Mouse (Mus musculus) CD4-positive helper T cell, adult 2 months (primary cell): ENCODE measurements around the gene Ikzf3.

Source experiments
- DNase-seq: peaks from one replicate; pipeline ENCODE4 v3.0.0-alpha.2; 2012; ENCODE audit warnings: low read depth, missing footprints, low spot score

Gene Ikzf3

DNA sequence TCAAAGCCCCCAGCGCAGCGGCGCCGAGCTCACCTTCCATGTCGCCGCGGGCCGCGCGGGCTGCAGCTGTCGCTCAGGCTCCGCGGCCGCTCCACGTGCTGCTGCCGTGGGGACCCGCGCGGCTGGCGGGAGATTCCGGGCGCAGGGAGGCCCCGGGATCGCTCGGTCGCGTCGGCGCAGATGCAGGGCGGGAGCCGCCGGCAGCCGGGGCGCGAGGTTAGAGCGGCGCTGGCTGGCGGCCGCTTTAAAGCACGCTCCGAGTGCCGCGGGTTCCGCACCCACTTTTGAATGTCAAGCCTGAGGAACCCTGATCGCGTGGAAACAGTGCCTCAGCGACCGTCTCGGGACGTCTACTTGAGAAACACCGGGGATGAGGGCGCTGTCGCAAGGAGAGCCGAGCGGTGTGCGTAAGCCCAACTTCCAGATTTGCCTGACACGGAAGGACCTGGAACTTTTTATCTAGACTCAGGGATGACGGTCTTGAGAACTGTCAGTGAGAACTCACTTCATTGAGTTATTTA lies at the start of gene Ikzf3:
TSS of gene Ikzf3 (minus strand) at position 321 of the 521 bp plus-strand sequence.
- DNase-seq = peak; percentile 81

DNA sequence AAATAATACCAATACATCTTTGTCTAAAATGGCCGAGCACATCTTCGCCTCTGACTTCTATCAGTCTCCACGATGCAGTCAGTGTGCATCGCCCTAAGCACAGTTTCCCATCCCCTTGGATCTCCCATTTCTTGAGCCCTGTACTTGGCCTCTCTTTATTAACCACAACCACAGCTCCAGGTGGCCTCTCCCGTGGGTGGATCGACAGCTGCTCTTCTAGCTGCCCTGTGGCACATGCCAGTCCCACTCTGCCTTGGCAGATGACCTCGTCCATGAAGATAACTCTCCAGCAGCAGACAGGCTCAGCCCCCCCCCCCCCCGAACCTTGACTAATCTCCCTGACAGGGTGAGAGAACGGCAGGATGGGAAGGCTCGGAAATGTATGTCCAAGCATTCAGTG lies 49.6 kb upstream of the Ikzf3 start:
- no peak for DNase-seq

DNA sequence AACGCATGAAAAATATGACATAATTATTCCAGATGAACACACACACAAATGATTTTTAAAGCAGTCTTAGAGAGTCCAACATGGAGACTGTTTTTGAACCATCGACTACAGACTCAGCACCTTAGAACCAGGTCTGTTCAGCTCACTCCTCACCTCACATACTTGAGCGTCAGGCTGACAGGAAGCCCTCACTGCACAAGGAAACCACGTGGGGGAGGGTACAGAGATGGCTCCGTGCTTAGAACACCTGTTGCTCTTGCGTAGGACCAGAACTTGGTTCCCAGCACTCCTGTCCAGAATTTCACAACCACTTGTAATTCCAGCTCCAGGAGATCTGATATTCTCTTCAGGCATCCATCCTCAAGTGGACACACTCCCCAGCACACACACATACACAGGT lies 49.2 kb upstream of the Ikzf3 start:
- DNase-seq = peak; percentile 58

DNA sequence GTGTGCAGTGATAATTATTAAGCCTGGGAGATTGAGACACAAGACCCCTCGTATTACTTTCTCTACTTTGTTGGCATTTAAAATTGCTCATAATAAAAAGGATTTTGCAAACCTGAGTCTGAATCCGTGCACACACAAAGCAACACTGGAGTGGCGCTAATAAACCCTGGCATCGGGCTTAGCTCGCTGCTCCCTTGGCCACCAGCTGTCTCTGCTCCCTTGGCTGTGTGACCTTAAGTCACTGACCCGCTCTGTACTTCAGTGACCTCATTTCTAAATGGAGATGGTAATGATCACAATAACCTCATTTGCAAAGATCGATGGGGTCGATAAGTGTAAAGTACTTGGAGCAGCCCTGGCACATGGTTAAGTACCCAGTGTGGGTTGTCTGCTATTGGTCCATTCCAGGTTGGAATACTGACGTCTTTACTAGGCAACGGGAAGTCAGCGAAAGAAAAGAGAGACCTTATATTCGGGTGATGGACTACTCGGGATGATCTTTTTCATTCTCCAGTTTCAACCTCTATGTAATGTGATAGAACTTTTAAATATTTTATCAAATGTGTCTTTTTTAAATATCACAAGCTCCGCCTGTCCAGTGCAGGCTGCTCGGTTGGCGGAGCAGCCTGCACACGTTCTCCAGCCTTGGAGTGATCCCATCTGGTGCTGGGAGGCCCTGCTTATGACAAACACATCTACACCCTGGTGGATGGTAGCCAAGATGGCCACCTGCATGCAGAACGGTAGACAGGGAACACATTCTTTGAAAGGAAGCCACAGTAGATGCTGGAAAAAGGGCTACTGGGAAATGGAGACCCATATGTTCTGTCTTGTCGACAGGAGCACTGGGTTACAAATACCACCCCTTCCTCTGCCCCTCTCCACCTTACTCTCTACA lies 45.0 kb upstream of the Ikzf3 start:
- DNase-seq = no peak

- no peak for DNase-seq
Measured at GRCm38 (mm10) chr11:98589306-98589705, 43.5 kb upstream of the Ikzf3 start.

DNA sequence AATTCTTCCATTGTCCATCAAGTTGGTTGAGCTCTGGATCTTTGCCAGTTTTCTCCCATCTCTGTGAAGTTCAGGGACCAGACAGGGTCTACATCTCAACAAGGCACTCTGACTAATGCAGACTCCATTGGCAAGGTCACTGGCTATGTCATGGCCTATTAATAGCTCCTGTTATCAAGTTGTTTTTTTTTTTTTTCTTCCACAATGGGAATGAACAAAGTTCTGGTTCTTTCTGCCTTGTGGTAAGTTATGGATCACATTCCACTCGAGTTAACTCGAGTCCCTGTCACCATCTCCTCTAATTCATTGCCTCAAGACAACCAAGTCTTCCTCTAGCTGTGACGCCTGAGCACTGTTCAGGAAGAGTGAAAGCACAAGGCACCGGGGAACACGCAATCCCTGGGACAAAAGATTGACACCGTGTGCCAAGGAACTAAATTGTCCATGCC lies 43.0 kb upstream of the Ikzf3 start:
- no peak for DNase-seq

DNA sequence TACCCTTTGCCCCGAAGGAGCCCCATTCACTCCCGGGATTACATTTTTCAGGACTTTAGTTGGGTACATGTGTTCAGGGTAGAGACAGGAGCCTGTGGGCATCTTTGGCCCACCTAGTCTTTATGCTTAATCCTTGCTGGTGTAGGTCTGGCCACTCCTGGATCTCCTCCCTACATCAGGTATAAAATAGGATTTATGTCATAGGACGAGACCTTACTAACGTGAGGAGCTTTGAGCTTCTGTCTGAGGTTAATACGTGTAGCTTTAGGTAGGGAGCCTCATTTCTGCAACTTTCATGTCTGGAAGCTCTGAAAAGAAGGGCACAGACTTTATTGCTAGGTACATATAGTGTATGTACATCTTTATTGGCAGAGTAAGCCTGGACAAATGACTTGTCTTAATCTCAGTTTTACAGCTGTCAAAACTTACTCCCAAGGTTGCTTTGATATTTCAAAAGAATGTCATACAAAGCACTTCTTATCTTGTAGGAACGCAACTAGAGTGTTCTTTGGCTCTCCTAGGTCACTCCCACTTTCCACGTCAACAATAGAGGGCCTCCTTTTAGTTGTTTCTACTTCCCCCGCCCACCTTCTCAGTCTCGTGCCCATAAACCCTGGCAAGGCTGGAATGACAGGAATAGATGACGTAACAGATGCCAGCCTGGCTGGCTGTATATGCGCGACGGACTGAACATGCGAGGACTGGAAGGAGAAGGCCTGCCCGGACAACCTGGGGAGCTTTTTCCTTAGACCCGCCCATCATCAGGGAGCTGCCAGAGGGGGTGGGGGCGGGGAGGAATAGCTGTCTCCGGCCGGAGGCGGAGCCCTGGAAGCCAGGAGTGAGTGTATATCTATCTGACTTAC lies 42.1 kb upstream of the Ikzf3 start:
- DNase-seq = peak; percentile 81

DNA sequence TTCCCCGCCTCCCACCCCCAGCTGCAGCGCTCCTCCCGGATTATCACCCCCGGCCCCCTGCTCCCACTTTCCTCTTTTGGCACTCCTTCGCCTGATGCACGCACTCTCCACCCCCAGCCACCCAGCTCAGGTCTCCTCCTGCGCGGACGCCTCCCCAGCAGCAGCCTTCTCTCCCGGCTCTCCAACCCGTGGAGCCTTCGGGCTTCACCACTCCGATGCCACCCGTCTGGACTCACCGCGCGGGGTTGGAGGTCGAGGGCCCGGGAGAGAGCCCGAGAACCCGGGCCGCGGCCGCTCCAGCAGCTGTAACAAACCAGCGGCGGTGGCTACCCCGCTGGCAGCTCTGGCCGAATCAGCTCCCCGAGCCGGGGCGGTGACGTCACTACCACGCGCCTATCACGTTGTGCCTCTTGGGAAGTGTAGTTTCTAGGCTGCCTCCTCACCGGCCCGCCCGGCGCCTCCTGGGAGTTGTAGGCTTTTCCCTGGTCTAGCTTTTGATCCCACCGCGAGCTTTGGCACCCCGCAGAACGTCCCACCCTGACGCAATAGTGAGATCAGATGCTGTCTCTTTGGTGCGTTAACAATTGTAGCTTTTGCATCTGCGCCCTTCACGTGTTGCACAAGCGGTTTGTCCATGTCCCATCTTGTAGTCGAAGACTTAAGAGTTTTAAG lies 41.2 kb upstream of the Ikzf3 start, which contains the start of gene Ormdl3:
TSS of gene Ormdl3 (minus strand) at position 477 of the 672 bp plus-strand sequence.
- DNase-seq = peak; percentile 96

DNA sequence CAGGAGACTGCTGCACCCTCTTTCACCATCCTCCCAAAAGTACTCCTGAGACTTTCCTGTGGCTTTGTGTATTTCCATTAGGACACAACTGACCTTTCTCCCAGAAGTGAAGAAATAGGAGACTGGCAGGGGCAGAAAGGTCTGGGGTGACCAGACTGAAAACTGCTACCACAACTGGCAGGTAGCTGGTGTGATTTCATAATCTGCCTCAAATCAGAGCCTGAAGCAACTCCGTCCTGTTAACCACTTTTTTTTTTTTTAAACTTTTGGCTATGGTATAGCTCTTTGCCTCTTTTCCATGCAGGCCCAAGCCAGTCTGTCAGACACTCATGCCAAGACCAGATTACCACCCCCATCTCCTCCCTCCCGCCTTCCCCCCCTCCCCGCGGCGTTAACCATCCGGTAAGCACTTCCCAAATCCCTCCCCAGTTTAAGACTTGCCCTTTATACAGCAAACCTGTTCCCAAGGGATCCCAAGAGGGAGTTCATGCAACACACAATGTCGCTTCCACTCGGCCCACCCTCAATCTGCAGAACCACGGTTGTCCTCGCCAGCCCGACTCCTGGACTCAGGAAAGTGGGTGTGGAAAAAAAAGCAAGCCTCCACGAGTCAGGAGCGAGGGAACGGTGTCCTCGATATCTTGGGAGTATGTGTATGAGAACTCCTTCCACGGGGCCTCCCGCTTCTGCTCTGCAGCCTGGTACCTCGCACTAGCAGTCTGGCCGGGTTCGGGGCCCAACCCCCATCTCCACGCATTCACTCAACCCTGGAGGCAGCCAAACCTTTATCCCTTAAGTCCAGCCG lies 40.5 kb upstream of the Ikzf3 start:
- no peak for DNase-seq

- no peak for DNase-seq
Measured at GRCm38 (mm10) chr11:98584629-98585177, 38.9 kb upstream of the Ikzf3 start.

DNA sequence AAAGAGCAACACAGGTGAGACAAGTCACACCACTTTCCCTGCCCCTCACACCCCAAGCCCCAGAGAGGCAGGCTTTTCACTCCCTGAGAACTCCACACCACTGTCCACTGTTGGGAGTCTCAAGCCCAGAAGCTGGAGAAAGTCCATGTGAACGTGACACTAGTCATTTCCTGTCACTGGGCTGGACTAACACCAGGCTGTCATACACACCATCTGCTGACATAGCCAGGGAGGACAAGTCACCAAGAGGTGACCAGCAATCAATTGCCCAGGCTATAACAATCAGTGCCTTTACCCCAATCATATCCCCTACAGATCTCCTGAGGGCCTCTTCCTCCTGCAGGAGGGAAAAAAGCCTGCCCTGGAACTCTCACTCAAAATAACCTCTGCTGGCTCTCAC lies 38.3 kb upstream of the Ikzf3 start:
- no peak for DNase-seq

GRCm38 (mm10) chr11:98583571-98583970 lies 37.7 kb upstream of the Ikzf3 start:
- DNase-seq = peak; percentile 26

- DNase-seq = no peak
Measured at GRCm38 (mm10) chr11:98583265-98583552, 37.4 kb upstream of the Ikzf3 start.

DNA sequence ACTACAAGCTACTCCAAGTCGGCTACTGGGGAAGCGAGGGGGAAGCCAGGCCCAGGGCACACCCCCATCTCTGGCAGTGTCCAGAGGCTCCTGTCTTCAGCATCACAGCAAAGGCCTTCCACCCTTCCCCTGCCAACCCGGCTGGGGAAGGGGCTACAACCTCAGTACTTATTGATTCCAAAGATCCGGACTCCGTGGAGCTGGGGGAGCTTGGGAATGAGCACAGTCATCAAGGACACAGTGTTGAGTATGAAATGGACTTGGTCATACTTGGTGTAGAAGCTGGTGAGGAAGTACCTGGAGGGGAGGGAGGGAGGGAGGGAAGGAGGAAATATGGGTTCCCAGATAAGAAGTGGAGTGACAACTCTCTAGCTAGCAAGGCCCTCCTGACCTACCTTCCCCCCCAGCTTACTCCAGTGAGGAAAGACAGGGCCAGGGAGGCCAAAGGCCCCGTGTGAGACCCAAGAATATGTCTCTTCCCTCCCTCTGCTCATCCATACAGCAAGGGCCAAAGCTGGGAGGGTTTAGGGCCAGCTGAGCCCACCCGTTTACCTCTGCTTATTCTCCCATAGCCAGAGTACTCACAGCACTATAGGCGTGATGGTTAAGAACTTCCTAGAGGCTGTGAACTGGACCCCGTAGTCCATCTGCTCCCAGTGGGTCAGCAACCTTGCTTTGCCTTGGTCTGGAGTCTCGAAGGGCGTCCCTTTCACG lies 36.9 kb upstream of the Ikzf3 start:
- DNase-seq = no peak

DNA sequence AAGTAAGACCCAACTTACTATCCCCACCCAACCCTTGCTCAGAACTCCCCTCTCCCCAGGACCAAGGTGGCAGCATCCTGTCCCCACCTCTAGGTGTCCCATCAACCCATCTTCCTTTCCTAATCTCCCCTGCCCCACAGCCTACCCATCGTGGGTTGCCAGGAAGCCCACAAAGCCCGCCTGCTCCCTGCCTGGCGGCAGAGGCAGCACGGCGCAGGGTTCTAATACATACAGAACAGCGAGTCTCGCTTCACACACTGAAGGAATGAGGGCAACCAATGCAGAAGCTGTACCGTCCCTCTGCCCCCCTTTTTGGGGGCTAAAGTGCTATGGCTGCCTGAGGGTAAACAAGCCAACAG lies 36.2 kb upstream of the Ikzf3 start:
- DNase-seq = no peak

GRCm38 (mm10) chr11:98581286-98582029 lies 35.6 kb upstream of the Ikzf3 start:
- DNase-seq = no peak

DNA sequence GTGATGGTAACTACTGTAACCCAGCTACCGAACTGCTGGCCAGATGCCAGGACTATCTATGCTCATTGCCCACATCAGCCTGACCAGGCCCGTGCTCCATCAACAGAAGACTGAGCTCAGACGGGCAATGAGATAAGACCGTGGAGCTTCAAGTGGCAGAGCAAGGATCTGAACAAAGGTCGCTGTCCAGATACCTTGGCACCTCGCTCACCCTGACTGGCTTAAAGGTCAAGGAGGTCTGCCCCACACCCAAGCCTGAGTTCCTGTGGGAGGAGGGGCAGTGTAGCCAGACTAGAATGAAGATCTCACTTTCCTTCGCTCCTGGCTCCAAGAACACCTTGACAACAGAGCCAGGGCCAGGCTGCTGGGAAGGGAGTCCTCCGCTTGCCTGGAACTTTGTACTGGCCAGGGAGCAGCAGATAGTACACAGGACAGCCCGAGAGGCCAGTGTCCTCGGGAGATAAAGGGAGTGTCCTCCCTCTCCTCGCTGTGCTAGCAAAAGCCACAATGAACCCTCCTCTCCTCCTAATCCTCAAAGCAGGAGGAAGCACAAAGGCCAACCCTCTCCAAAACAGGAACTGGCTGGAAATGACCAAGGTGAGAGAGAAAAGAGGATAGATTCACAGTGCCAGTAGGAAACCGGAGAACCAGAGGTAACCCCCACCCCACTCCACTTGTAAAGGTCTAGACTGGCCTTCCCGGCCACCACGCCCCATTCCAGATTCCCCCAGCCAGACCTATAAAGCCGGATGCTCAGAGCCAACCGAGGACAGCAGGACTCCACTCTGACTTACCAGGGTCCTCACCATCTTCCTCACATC lies 34.7 kb upstream of the Ikzf3 start:
- no peak for DNase-seq

- no peak for DNase-seq
Measured at GRCm38 (mm10) chr11:98577776-98578175, 31.9 kb upstream of the Ikzf3 start.
